Mouse (Mus musculus) splenic B cell, adult 2 months (primary cell): ENCODE data around the gene Alg14.
A peak's percentile ranks its signal among the peaks of the same experiment; 100 is the strongest.

Experiments
- DNase-seq: peaks from one replicate; pipeline ENCODE4 v3.0.0-alpha.2; 2011; ENCODE audit warnings: low read depth, low spot score
- H3K27me3 ChIP-seq: 2 replicates; pipeline ENCODE4 v1.6.1; 2012; ENCODE audit warnings: mild to moderate bottlenecking, low read length, moderate library complexity, mixed read lengths; ENCODE audit not compliant: control insufficient read depth, poor library complexity, insufficient read depth, severe bottlenecking
- H3K36me3 ChIP-seq: 2 replicates; pipeline ENCODE4 v1.6.1; 2012; ENCODE audit warnings: mild to moderate bottlenecking, low read length, moderate library complexity, mixed read lengths; ENCODE audit not compliant: control insufficient read depth, poor library complexity, insufficient read depth, severe bottlenecking

Gene Alg14

DNA sequence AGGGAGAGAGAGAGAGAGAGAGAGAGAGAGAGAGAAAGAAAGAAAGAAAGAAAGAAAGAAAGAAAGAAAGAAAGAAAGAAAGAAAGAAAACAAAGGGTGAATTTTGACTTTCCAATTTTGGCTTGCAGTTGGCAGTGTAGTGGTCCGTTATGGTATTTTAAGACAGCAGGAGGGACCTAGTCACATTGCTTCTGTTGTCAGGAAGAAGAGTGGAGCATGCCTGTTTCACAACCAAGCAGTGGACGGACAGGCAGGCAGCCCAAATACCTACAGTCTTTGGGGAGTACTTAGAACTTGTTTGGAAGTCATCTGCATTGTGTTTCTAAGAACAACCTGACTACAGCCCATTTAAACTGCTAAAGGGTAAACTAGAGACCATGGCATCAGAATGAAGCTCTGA, 47.1 kb downstream of the Alg14 start:
- H3K27me3 ChIP-seq = no peaks in the 10 kb centered on the region
- no peak for DNase-seq
- no peaks in the 10 kb centered on the region for H3K36me3 ChIP-seq

DNA sequence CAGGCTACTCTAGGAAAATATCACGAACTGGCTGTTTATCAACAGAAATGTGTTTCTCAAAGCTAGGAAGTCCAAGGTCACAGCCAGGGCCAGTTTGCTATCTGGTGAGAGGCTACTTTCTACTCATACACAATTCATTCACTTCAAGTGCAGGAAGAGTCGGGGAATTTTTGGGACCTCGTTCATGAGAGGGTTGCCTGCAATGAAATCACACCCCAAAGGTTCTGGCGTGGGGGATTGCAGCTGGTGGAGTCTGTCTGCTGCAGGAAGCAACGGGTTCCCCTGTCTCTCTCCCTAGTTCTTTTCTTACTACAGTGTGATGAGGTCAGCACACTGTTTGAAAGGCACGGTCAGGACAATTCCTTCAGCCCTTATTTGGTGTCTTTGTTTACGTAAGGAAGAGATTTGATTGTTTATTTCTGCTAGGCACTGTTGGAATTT, 48.8 kb downstream of the Alg14 start:
- Histone ChIP-seq H3K36me3 (no peaks in the 10 kb centered on the region), H3K27me3 (no peaks in the 10 kb centered on the region)
- DNase-seq = no peak

DNA sequence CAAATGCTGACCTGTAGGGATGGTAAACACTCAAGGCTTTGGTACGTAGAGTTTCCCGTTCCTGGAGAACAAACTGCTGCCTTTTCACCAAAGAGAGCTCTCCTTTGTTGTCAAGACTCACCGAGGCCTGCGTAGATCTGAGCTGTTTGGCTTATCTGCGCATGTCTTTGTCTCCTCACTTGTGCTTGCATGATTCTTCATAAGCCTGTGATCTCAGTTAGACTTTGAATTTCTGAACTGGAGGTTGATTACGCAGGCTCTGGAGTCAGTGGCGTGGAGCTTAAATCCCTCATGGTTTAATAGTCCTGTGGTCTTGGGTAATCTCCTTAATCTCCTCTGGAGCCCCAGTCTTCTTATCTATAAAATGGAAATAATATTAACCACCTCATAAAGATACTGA, 51.7 kb downstream of the Alg14 start:
- no peaks in the 10 kb centered on the region for H3K36me3 ChIP-seq
- no peaks in the 10 kb centered on the region for H3K27me3 ChIP-seq
- no peak for DNase-seq

DNA sequence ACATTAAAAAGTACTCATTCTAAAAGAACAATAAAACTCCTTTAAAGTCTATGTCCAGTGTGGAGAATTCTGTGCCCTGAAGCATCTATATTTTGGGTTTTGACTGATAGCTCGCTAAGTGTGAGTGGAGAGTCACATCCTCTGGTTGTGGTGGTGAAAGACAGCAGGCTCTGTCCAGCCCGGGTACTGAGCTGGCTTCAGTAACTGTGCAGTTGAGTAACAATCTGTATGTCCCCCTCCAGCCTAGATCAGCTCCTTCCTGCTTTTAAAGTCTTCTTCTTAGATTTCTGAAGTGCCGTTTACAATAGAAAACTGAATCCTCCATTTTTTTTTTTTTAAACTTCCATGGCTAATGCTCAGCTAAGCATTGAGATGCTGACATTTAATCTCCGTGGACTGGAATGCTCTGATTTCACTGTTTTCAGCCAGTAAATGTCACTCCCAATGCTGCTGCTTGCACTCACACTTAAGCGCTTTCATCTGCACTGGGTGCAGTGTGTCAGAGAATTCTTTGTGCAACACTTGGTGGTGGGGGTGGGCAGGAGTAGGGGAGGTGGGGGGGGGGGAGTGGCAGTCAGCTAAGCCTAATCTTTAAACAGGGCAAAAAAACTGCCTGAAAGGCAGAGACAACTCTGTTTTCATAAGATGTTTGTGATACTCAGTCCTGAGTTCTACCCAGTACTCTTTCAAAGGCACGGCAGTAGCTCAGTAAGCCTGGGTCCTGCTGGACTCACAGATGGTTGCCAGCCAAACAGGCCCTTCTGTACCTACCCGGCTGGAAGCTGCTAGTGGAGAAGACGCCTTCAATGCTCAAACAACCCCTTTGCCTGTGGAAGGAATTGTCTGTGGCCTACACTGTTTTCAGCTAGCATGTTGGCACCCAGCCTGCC, 52.7 kb downstream of the Alg14 start:
- Histone ChIP-seq H3K27me3 (no peaks in the 10 kb centered on the region), H3K36me3 (no peaks in the 10 kb centered on the region)
- no peak for DNase-seq

DNA sequence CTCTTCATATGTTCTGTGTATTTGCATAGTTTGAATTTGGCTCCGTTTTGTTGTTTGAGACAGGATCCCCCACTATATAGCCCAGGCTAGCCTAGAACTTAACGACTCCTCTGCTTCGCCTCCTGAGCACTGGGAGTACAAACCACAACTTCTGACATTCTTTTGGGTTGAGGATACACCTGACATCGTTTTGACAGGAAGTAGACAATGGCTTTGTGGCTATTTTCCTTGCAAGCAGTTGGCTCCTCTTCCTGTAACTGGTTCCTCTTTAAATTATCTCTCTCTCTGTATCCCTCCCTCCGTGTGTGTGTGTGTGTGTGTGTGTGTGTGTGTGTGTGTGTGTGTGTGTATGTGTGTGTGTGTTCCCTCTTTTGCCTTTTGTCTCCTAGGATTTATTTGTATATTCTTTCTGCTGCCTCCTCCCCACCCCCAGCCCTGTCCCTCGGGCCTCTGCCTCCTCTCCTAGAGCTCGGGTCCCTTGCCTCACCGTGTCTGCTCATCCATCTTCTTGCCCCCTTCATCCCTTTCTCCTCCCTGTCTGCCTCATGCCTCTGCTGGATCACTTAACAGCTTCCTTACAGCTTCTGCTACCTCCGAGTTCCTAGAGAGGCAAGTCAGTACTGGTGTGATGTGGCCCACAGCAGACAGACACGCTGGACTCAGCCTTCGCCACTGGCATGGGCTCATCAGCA, 53.5 kb downstream of the Alg14 start:
- DNase-seq = peak; percentile 73
- Histone ChIP-seq H3K36me3 (no peaks in the 10 kb centered on the region), H3K27me3 (no peaks in the 10 kb centered on the region)

DNA sequence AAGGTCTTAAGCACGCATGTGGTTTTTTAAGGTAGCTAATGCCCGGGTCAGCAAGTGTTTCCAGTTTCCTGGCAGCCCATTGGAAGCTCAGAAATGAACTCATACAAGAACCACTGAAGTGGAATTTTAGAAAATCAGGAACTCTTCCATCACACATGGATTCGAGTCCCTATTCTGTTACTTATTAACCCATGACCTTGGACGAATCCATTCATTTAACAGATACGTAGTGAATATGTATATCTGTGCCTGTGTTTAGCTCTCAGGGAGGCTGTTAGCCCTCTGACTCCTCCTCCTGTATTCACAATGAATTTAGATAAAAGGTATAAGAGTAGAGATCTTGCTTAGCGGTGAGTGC, 54.0 kb downstream of the Alg14 start:
- DNase-seq = no peak
- Histone ChIP-seq H3K27me3 (no peaks in the 10 kb centered on the region), H3K36me3 (no peaks in the 10 kb centered on the region)

DNA sequence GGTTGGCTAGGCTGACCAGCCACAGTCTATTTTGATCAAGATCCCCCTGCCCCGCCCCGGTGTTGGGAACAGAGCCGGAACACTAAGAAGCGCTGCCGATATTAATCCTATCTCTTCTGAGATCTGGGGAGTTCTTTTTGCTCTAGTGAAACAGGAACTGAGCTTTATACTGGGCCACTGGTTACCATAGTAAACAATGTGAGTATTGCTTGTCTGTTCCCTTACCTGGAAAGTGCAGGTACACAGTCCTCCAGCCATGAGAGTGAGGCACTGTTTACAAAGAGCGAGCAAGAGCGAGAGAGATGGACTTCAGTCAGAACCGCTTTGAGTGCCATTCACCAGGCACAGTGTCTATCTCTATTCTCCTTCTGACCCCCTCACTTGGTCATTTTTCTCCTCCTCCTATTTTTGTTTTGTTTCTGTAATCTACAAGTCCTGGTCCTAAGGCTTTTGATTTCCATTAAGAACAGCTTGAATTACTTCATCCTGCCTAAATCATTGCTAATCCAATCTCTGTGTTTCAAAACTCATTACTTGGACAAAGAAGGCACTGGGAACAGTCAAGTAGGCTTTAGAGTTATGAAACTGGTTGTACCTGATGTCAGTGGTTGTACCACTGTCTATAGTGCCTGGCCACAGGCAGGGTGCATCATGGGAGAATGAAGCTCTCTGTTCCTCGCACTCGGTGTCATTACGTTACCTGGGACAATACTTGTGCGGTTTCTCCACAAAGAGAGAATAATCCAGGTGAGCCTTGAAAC, 55.1 kb downstream of the Alg14 start:
- no peaks in the 10 kb centered on the region for H3K27me3 ChIP-seq
- DNase-seq = peak; percentile 54
- H3K36me3 ChIP-seq = no peaks in the 10 kb centered on the region

DNA sequence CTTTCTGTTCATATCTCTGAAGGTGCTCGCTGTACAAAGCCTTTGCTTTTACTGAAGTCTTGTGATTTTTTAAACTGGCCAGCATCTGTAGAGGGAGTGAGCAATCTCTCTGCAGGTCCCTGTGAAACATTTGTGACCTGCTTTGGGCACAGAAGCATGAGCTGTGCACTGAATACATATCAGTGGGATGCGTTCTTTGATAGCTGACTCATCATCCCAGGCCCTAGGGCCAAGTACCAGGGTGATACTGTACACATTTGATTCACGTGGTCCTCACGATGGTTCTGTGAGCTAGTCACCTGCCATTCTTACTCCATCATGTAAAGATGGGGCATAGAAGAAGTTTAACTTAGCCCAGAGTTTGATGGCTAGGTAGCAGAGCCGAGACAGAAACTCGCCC, 57.2 kb downstream of the Alg14 start:
- Histone ChIP-seq H3K36me3 (no peaks in the 10 kb centered on the region), H3K27me3 (no peaks in the 10 kb centered on the region)
- DNase-seq = no peak

DNA sequence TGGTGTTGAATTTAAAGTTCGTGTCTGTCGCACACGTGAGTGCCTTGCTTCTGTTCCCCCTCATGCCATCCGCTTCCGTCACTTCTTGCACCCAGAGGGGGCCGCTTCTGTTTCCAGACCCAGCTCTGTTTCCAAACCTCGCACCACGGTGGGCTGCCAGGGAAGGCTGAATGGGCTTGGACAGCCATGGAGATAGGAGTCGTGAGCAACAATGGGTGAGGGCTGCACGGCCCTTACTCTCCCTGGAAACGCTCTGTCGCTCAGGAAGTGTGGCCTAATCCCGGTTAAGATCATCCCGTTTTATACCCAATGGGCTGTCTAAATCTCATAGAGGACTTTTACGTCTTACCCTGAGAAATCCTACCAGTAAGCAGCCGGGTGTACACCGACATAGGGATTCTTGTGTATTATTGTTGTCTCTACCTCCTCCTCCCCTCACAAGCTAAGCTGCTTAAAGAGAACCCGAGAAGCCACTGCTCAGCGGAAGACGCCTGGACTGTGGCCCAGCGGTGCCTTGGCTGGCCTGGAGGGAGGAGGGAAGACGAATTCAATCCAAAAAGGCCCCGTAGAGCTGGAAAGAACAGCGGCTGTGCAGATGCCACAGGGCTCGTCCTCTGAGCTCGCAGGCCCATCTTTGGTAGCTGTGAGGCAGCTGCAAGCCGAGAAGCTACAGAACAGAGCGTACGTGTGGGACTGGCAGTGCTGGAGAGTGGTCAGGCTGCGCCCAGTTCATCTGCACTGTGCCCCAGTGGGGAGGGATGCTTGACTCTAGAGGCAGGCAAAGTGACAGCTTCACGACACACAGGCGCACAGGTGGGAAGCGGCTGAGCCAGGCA, 58.0 kb downstream of the Alg14 start:
- DNase-seq = no peak
- no peaks in the 10 kb centered on the region for H3K27me3 ChIP-seq
- no peaks in the 10 kb centered on the region for H3K36me3 ChIP-seq

DNA sequence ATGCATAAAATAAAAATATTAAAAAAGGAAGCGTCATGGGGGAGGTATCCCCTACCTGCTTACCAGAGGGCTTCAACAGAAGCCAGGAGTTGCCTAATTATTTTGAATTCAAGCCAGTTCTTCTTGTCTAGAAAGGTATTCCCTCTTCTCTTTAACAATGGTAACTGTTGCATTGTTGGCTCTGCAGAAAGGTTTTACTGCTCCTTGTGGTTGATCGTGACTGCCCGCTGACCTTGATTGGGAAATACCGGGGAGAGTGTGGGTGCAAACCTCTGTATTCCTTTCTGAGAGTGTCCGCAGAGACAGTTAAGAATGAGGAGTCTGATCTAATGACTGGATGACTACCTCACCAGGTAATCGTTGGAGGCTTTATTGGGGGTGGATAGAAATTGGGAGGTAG, 59.7 kb downstream of the Alg14 start:
- H3K27me3 ChIP-seq = no peaks in the 10 kb centered on the region
- no peak for DNase-seq
- H3K36me3 ChIP-seq = no peaks in the 10 kb centered on the region

DNA sequence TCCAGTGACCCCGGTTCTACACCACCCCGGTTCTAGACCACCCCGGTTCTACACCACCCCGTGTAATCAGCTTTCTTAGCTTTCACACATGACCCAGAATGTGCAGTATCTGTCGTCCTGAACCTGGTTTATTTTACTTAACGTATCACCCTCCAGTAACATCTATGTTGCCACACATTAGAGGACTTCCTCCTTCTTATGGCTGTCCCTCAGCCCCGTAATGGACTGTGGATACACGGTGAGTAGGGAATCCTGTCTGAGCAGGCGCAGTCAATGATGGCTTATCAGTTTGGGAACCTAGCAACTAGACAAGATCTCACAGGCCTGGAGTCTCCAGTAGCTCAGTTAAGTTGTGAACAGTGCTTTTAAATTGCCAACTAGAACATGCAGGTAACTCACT, 62.7 kb downstream of the Alg14 start:
- DNase-seq = no peak
- Histone ChIP-seq H3K27me3 (no peaks in the 10 kb centered on the region), H3K36me3 (no peaks in the 10 kb centered on the region)

DNA sequence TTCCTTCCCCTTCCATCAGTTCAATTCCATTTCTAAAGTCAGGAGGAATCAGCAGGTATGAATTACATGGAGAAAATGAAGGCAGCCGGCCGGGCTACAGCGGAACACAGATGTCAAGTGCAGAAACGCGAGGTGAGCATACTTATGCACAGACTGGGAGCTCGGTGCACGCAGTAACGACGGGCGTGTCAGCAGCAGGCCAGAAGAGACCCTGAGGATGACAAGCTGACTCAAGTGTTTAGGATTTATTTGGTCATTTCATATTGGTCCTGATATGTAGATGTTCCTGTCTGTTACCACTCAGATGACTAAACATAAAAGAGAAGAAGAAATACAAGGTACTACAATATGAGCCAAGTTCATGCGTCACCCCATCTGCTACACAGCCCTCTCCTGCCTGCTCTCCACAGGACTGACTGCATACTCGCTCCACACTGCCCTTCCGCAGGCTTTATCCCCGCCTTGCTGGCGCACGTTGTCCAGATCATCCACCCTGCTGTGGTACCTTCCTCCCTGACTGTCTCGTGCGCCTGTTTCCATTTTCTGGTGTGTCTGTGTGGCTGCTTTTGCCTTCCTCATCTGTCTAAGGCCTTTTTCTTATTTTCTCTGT, 63.4 kb downstream of the Alg14 start:
- H3K36me3 ChIP-seq = no peaks in the 10 kb centered on the region
- H3K27me3 ChIP-seq = no peaks in the 10 kb centered on the region
- no peak for DNase-seq

DNA sequence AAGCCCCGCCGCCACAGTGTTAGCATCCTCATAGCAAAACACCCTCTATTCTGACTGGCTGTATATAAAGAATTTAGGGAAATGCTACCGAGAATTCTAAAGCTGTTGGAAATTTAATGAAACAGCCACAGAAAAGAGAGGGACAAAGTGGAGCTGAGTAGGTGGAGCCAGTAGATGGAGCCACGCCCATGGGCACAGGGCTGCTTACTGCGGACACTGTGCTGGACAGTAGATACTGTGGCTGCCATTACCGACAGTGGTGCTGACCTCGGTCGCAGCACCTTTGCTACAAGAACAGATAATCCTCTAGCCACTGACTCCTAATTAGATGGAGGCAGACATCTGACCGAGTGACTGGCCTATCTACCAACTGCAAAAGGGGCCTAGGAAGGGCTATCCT, 64.0 kb downstream of the Alg14 start:
- no peaks in the 10 kb centered on the region for H3K36me3 ChIP-seq
- no peak for DNase-seq
- no peaks in the 10 kb centered on the region for H3K27me3 ChIP-seq

DNA sequence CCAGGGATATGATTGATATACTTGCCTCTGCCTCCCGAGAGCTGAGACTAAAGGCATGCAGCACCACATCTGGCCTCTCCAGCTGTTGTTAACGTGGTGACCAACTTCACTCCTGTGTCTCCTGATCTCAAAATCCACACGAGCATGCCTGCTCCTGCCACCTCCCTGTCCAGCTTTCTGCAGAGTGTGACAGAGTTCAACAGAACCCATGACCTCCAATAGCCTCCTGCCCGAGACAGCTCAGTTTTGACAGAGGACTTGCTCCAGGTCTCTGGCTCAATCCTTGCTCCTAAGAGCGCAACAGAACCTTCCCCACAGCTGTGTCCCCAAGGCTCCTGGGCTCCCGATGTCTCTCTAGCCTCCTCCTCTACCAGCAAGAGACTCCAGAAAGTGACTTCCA, 64.5 kb downstream of the Alg14 start:
- H3K27me3 ChIP-seq = no peaks in the 10 kb centered on the region

More for the DNA sequence above, 64.5 kb downstream of the Alg14 start:
- H3K36me3 ChIP-seq = no peaks in the 10 kb centered on the region
- DNase-seq = no peak
